Mouse (Mus musculus): ENCODE data around the gene Aqp1. TPM values are rescaled to one million over a fixed set of nuclear protein-coding genes. Genes with fewer than 3 reads are reported as not detected.

Gene Aqp1
- polyA plus RNA-seq, 1 experiment = not detected

GRCm38 (mm10) chr6:55326299-55326698 is 9.9 kb upstream of the Aqp1 start:
- no peak overlapping the region for H3K4me3 ChIP-seq (ENCODE audit: insufficient read depth, low read depth, low read length)
- H3K27ac ChIP-seq (ENCODE audit: insufficient read depth, low read depth, low read length) = no peak overlapping the region
- TF ChIP-seq POLR2A (IDR thresholded peaks at IDR 0.05; ENCODE audit: insufficient read depth, low read depth, low read length) (no peak), CTCF (IDR thresholded peaks at IDR 0.05; ENCODE audit: insufficient read depth, low read depth, low read length) (no peak)
- 86% methylated on average over 4 of the region's 4 CpGs for WGBS
- 0 out of 2 replicates have a peak, but pooled peaks cover under 1% of the 10 kb centered on the region for H3K4me1 ChIP-seq (ENCODE audit: control insufficient read depth, insufficient read depth, low read length)

GRCm38 (mm10) chr6:55327326-55327725 is 8.9 kb upstream of the Aqp1 start:
- 93% methylated on average over 13 of the region's 13 CpGs for WGBS
- Histone ChIP-seq H3K4me1 (ENCODE audit: control insufficient read depth, insufficient read depth, low read length) (peaks cover 7% of the 10 kb centered on the region; the same call in 1 of the 2 replicates), H3K27ac (ENCODE audit: insufficient read depth, low read depth, low read length) (no peak overlapping the region), H3K4me3 (ENCODE audit: insufficient read depth, low read depth, low read length) (no peak overlapping the region)
- TF ChIP-seq POLR2A (IDR thresholded peaks at IDR 0.05; ENCODE audit: insufficient read depth, low read depth, low read length) (no peak), CTCF (IDR thresholded peaks at IDR 0.05; ENCODE audit: insufficient read depth, low read depth, low read length) (no peak)

- TF ChIP-seq CTCF (IDR thresholded peaks at IDR 0.05; ENCODE audit: insufficient read depth, low read depth, low read length) (no peak), POLR2A (IDR thresholded peaks at IDR 0.05; ENCODE audit: insufficient read depth, low read depth, low read length) (no peak)
- 78% methylated on average over 4 of the region's 4 CpGs for WGBS
Observed at GRCm38 (mm10) chr6:55328179-55328578, 8.1 kb upstream of the Aqp1 start.

GRCm38 (mm10) chr6:55331315-55331714 is 4.9 kb upstream of the Aqp1 start:
- Histone ChIP-seq H3K27ac (ENCODE audit: insufficient read depth, low read depth, low read length) (no peak overlapping the region), H3K4me3 (ENCODE audit: insufficient read depth, low read depth, low read length) (no peak overlapping the region), H3K4me1 (ENCODE audit: control insufficient read depth, insufficient read depth, low read length) (peaks cover 15% of the 10 kb centered on the region)
- WGBS = 74% methylated on average over 6 of the region's 6 CpGs
- TF ChIP-seq POLR2A (IDR thresholded peaks at IDR 0.05; ENCODE audit: insufficient read depth, low read depth, low read length) (no peak), CTCF (IDR thresholded peaks at IDR 0.05; ENCODE audit: insufficient read depth, low read depth, low read length) (no peak)

More at GRCm38 (mm10) chr6:55328179-55328578, 8.1 kb upstream of the Aqp1 start:
- Histone ChIP-seq H3K4me3 (ENCODE audit: insufficient read depth, low read depth, low read length) (no peak overlapping the region), H3K27ac (ENCODE audit: insufficient read depth, low read depth, low read length) (no peak overlapping the region), H3K4me1 (ENCODE audit: control insufficient read depth, insufficient read depth, low read length) (peaks cover 8% of the 10 kb centered on the region)

- no peak for TF ChIP-seq CTCF (IDR thresholded peaks at IDR 0.05; ENCODE audit: insufficient read depth, low read depth, low read length)
- H3K4me1 ChIP-seq (ENCODE audit: control insufficient read depth, insufficient read depth, low read length) = peaks cover 19% of the 10 kb centered on the region
- WGBS = 57% methylated on average over 5 of the region's 5 CpGs
- H3K4me3 ChIP-seq (ENCODE audit: insufficient read depth, low read depth, low read length) = no peak overlapping the region
- no peak overlapping the region for H3K27ac ChIP-seq (ENCODE audit: insufficient read depth, low read depth, low read length)
Observed at GRCm38 (mm10) chr6:55332100-55332772, 4.0 kb upstream of the Aqp1 start.

- Histone ChIP-seq H3K27ac (ENCODE audit: insufficient read depth, low read depth, low read length) (no peak overlapping the region), H3K4me1 (ENCODE audit: control insufficient read depth, insufficient read depth, low read length) (peaks cover 19% of the 10 kb centered on the region), H3K4me3 (ENCODE audit: insufficient read depth, low read depth, low read length) (no peak overlapping the region)
- TF ChIP-seq CTCF (IDR thresholded peaks at IDR 0.05; ENCODE audit: insufficient read depth, low read depth, low read length) (no peak), POLR2A (IDR thresholded peaks at IDR 0.05; ENCODE audit: insufficient read depth, low read depth, low read length) (no peak)
- WGBS = 75% methylated on average over 6 of the region's 6 CpGs
Observed at GRCm38 (mm10) chr6:55332773-55333109, 3.5 kb upstream of the Aqp1 start.

GRCm38 (mm10) chr6:55337242-55337641 is 1.0 kb downstream of the Aqp1 start:
- TF ChIP-seq CTCF (IDR thresholded peaks at IDR 0.05; ENCODE audit: insufficient read depth, low read depth, low read length) = no peak
- no peak for TF ChIP-seq POLR2A (IDR thresholded peaks at IDR 0.05; ENCODE audit: insufficient read depth, low read depth, low read length)
- WGBS = 87% methylated on average over 5 of the region's 5 CpGs

GRCm38 (mm10) chr6:55338077-55338476 is 1.8 kb downstream of the Aqp1 start:
- TF ChIP-seq CTCF (IDR thresholded peaks at IDR 0.05; ENCODE audit: insufficient read depth, low read depth, low read length) = no peak
- no peak for TF ChIP-seq POLR2A (IDR thresholded peaks at IDR 0.05; ENCODE audit: insufficient read depth, low read depth, low read length)
- Histone ChIP-seq H3K4me3 (ENCODE audit: insufficient read depth, low read depth, low read length) (peak overlapping the region; percentile 6; the same call in 1 of the 2 replicates), H3K4me1 (ENCODE audit: control insufficient read depth, insufficient read depth, low read length) (peaks cover 21% of the 10 kb centered on the region), H3K27ac (ENCODE audit: insufficient read depth, low read depth, low read length) (no peak overlapping the region)
- 72% methylated on average over 6 of the region's 6 CpGs for WGBS

More at GRCm38 (mm10) chr6:55337242-55337641, 1.0 kb downstream of the Aqp1 start:
- H3K4me3 ChIP-seq (ENCODE audit: insufficient read depth, low read depth, low read length) = no peak overlapping the region
- peaks cover 20% of the 10 kb centered on the region for H3K4me1 ChIP-seq (ENCODE audit: control insufficient read depth, insufficient read depth, low read length)
- no peak overlapping the region for H3K27ac ChIP-seq (ENCODE audit: insufficient read depth, low read depth, low read length)

GRCm38 (mm10) chr6:55338934-55339825 is 2.9 kb downstream of the Aqp1 start:
- TF ChIP-seq CTCF (IDR thresholded peaks at IDR 0.05; ENCODE audit: insufficient read depth, low read depth, low read length) (no peak), POLR2A (IDR thresholded peaks at IDR 0.05; ENCODE audit: insufficient read depth, low read depth, low read length) (no peak)
- H3K4me3 ChIP-seq (ENCODE audit: insufficient read depth, low read depth, low read length) = no peak overlapping the region
- peaks cover 21% of the 10 kb centered on the region for H3K4me1 ChIP-seq (ENCODE audit: control insufficient read depth, insufficient read depth, low read length)
- WGBS = 92% methylated on average over 9 of the region's 9 CpGs
- H3K27ac ChIP-seq (ENCODE audit: insufficient read depth, low read depth, low read length) = no peak overlapping the region
